Comparison of ENCODE assay signal across 10 mouse cellular contexts in genomic region chr16:92632115-92632763, GRCm38 (mm10).
DNase-seq lines count a peak whose midpoint lies in the region; ATAC-seq and TF ChIP-seq lines count a peak whose summit lies in the region.
"Had no signal": no experiment of that assay in that cellular context is flagged by ENCODE, and none has a peak within 500 bp of the region (broad histone marks: within the 10 kb centered on the region; RNA-seq: fewer than 3 reads in every experiment).

No protein-coding gene starts in this region.

- peak overlapping the region; percentile 41 for H3K9ac ChIP-seq in CH12.LX (ENCODE audit: insufficient read depth, low read depth)
- H3K9ac ChIP-seq in heart, postnatal 0 days (replicated peaks; ENCODE audit: low read depth, low read length): no peak overlapping the region
- H3K9ac ChIP-seq in liver, embryonic 16.5 days (ENCODE audit: low read depth, low read length): no peak overlapping the region
- H3K9ac ChIP-seq: neural tube, embryonic 12.5 days had no signal

- ATAC-seq in heart, postnatal 0 days (ENCODE audit: insufficient read depth, low read depth): peak; percentile 89
- ATAC-seq in liver, embryonic 16.5 days (ENCODE audit: low read depth): 0 out of 2 replicates have a peak, but pooled peaks have one; percentile 16
- ATAC-seq in frontal cortex, adult (ENCODE audit: low TSS enrichment): no peak
- ATAC-seq: forebrain, embryonic 16.5 days had no signal

- TF ChIP-seq RAD21 in CH12.LX (IDR thresholded peaks at IDR 0.05; ENCODE audit: low read depth, low read length): no peak

- 7% methylated on average over 11 of the region's 11 CpGs for WGBS in heart, postnatal 0 days
- 48% methylated on average over 11 of the region's 11 CpGs for WGBS in liver, embryonic 16.5 days (ENCODE audit: insufficient replicate concordance)

- peak overlapping the region; percentile 78 for H3K27ac ChIP-seq in gastrocnemius, adult 2 months
- H3K27ac ChIP-seq in CH12.LX (ENCODE audit: insufficient read depth, low read depth): peak overlapping the region; percentile 70
- H3K27ac ChIP-seq in heart, postnatal 0 days (ENCODE audit: low read depth): no peak overlapping the region
- no peak overlapping the region for H3K27ac ChIP-seq in liver, embryonic 16.5 days (ENCODE audit: low read length)
- H3K27ac ChIP-seq: neural tube, embryonic 12.5 days had no signal

- no peaks in the 10 kb centered on the region for H3K79me2 ChIP-seq in CH12.LX (replicated peaks; ENCODE audit: control insufficient read depth, extremely low read depth, insufficient read depth, poor library complexity, severe bottlenecking)

- H3K27me3 ChIP-seq in CH12.LX (replicated peaks): no peaks in the 10 kb centered on the region
- 0 out of 2 replicates have a peak, but pooled peaks cover 10% of the 10 kb centered on the region for H3K27me3 ChIP-seq in heart, postnatal 0 days (ENCODE audit: control insufficient read depth, insufficient read depth, low read length)
- H3K27me3 ChIP-seq in liver, embryonic 16.5 days (ENCODE audit: control insufficient read depth, insufficient read depth, low read depth, low read length): no peaks in the 10 kb centered on the region
- H3K27me3 ChIP-seq: neural tube, embryonic 12.5 days had no signal

- no peak for TF ChIP-seq CTCF in gastrocnemius, adult 2 months (IDR thresholded peaks at IDR 0.05)
- TF ChIP-seq CTCF in CH12.LX (conservative IDR thresholded peaks at IDR 0.05 in 1 of 2, IDR thresholded peaks at IDR 0.05 in 1 of 2; ENCODE audit: low read depth in 2 of 2, low read length in 2 of 2): no peak
- no peak for TF ChIP-seq CTCF in heart, postnatal 0 days (IDR thresholded peaks at IDR 0.05; ENCODE audit: low read depth)

- peaks cover 0 to 77% of the 10 kb centered on the region in 2 experiments for H3K36me3 ChIP-seq in CH12.LX (replicated peaks in 1 of 2; ENCODE audit: control insufficient read depth in 1 of 2, insufficient read depth in 1 of 2, low read length in 1 of 2)
- H3K36me3 ChIP-seq in heart, postnatal 0 days (replicated peaks; ENCODE audit: control insufficient read depth, insufficient read depth, low read length): no peaks in the 10 kb centered on the region
- H3K36me3 ChIP-seq in liver, embryonic 16.5 days (ENCODE audit: control insufficient read depth, insufficient read depth): no peaks in the 10 kb centered on the region; the same call in 1 of the 2 replicates
- H3K36me3 ChIP-seq: neural tube, embryonic 12.5 days had no signal

- dilution Hi-C loops in CH12.LX (cut with MboI; ENCODE audit: extremely low pct_ligation_motif_present, extremely low pct_unique_long_range_greater_than_20kb, low sequenced_read_pairs): no loop called here

- intact Hi-C loops in gastrocnemius, adult 2 months (cut with DNase I): no loop called here
- intact Hi-C loops in left cerebral cortex, postnatal 36 days (cut with DNase I): no loop called here

- H3K4me1 ChIP-seq in CH12.LX (ENCODE audit: control insufficient read depth in 1 of 2, insufficient read depth in 2 of 2): peaks cover 25 to 51% of the 10 kb centered on the region in 2 experiments
- H3K4me1 ChIP-seq in heart, postnatal 0 days (ENCODE audit: control insufficient read depth, insufficient read depth): 0 out of 2 replicates have a peak, but pooled peaks cover 3% of the 10 kb centered on the region
- H3K4me1 ChIP-seq in liver, embryonic 16.5 days (ENCODE audit: control insufficient read depth, low read depth, low read length): no peaks in the 10 kb centered on the region

- TF ChIP-seq EP300 in CH12.LX (IDR thresholded peaks at IDR 0.05; ENCODE audit: low read length): no peak
- no peak for TF ChIP-seq EP300 in heart, postnatal 0 days (IDR thresholded peaks at IDR 0.05; ENCODE audit: low read depth)

- peak overlapping the region; percentile 73 for H3K4me2 ChIP-seq in CH12.LX (ENCODE audit: insufficient read depth, low read depth, poor library complexity, severe bottlenecking)
- H3K4me2 ChIP-seq in heart, postnatal 0 days (ENCODE audit: low read depth, low read length): peak overlapping the region; percentile 46
- H3K4me2 ChIP-seq in liver, embryonic 16.5 days (ENCODE audit: low read depth, low read length): no peak overlapping the region
- H3K4me2 ChIP-seq: neural tube, embryonic 12.5 days had no signal

- no peaks in the 10 kb centered on the region for H3K9me3 ChIP-seq in CH12.LX (replicated peaks; ENCODE audit: low read length)
- no peaks in the 10 kb centered on the region for H3K9me3 ChIP-seq in heart, postnatal 0 days (replicated peaks; ENCODE audit: control insufficient read depth, low read length)
- H3K9me3 ChIP-seq in liver, embryonic 16.5 days (replicated peaks; ENCODE audit: control insufficient read depth, low read length): no peaks in the 10 kb centered on the region
- H3K9me3 ChIP-seq: neural tube, embryonic 12.5 days had no signal

- peak; percentile 48 for DNase-seq in gastrocnemius, adult 2 months
- no peak for DNase-seq in gastrocnemius, postnatal 25 days
- peak; percentile 42 for DNase-seq in CH12.LX (ENCODE audit: extremely low read depth)
- DNase-seq in heart, postnatal 0 days (ENCODE audit: low spot score): peak; percentile 61
- no peak for DNase-seq in layer of hippocampus, postnatal 14 days (ENCODE audit: low spot score in 2 of 2)
- no peak for DNase-seq in left cerebral cortex, postnatal 36 days (ENCODE audit: low spot score in 2 of 2)

- in situ Hi-C loops in CH12.LX (cut with MboI; ENCODE audit: low pct_ligation_motif_present, low pct_unique_long_range_greater_than_20kb, low sequenced_read_pairs): no loop called here

- H3K4me3 ChIP-seq in gastrocnemius, adult 2 months: peak overlapping the region; percentile 21; the same call in 1 of the 2 replicates
- H3K4me3 ChIP-seq in CH12.LX (replicated peaks in 1 of 3; ENCODE audit: low read depth in 2 of 3, low read length in 2 of 3, poor library complexity in 1 of 3): peak overlapping the region in 1 of 3 experiments; percentile 5
- H3K4me3 ChIP-seq in heart, postnatal 0 days (ENCODE audit: low read depth, low read length): peak overlapping the region; percentile 16
- no peak overlapping the region for H3K4me3 ChIP-seq in liver, embryonic 16.5 days (ENCODE audit: low read depth, low read length)
- H3K4me3 ChIP-seq: neural tube, embryonic 12.5 days had no signal

- no peak; the same call in 1 of the 2 replicates for TF ChIP-seq POLR2A in CH12.LX (IDR thresholded peaks at IDR 0.05; ENCODE audit: low read depth, low read length)

TF ChIP-seq in CH12.LX, 34 proteins besides CTCF, POLR2A, EP300 and RAD21:
- 0 out of 2 replicates have a peak, but pooled peaks have one; percentile 36 for TF ChIP-seq HCFC1 (IDR thresholded peaks at IDR 0.05; ENCODE audit: low read depth, low read length)
- 0 out of 2 replicates have a peak, but pooled peaks have one; percentile 50 for TF ChIP-seq CHD1 (IDR thresholded peaks at IDR 0.05; ENCODE audit: low read depth, low read length)
- TF ChIP-seq ELF1 (IDR thresholded peaks at IDR 0.05; ENCODE audit: low read depth, low read length): peak; percentile 81
- TF ChIP-seq IRF4 (IDR thresholded peaks at IDR 0.05; ENCODE audit: low read depth, low read length): peak; percentile 48
- no peak for TF ChIP-seq TBP (conservative IDR thresholded peaks at IDR 0.05; ENCODE audit: low read depth, low read length)
- TF ChIP-seq MEF2A (IDR thresholded peaks at IDR 0.05; ENCODE audit: borderline replicate concordance, low read depth, low read length): 0 out of 2 replicates have a peak, but pooled peaks have one; percentile 17
- peak; percentile 36; the same call in 1 of the 2 replicates for TF ChIP-seq TCF12 (IDR thresholded peaks at IDR 0.05; ENCODE audit: low read depth, low read length)
- TF ChIP-seq PAX5 (IDR thresholded peaks at IDR 0.05; ENCODE audit: low read length): no peak
- no peak for TF ChIP-seq JUN (IDR thresholded peaks at IDR 0.05; ENCODE audit: insufficient read depth, low read depth, low read length)
- peak; percentile 69; the same call in 1 of the 2 replicates for TF ChIP-seq MXI1 (IDR thresholded peaks at IDR 0.05; ENCODE audit: low read depth, low read length)
- TF ChIP-seq ETS1 (conservative IDR thresholded peaks at IDR 0.05; ENCODE audit: low read depth, low read length): 0 out of 2 replicates have a peak, but pooled peaks have one; percentile 34
- no peak for TF ChIP-seq POLR2AphosphoS2 (IDR thresholded peaks at IDR 0.05; ENCODE audit: low read depth, low read length)
- 0 out of 2 replicates have a peak, but pooled peaks have one; percentile 60 for TF ChIP-seq SIN3A (IDR thresholded peaks at IDR 0.05; ENCODE audit: low read length)
- 0 out of 2 replicates have a peak, but pooled peaks have one; percentile 49 for TF ChIP-seq MAZ (IDR thresholded peaks at IDR 0.05; ENCODE audit: low read depth, low read length)
- TF ChIP-seq NELFE (IDR thresholded peaks at IDR 0.05; ENCODE audit: low read depth, low read length): no peak

Comparison
In these comparisons a context has a peak if more than half of its experiments do, and no peak if none do; other contexts are left out.
1. DNase-seq: peak in gastrocnemius, adult 2 months (single experiment), CH12.LX (single experiment) and heart, postnatal 0 days (single experiment); none in gastrocnemius, postnatal 25 days (single experiment), layer of hippocampus, postnatal 14 days (0 of 2) and left cerebral cortex, postnatal 36 days (0 of 2).
2. H3K27ac ChIP-seq: peak in gastrocnemius, adult 2 months (single experiment) and CH12.LX (single experiment); none in heart, postnatal 0 days (single experiment) and liver, embryonic 16.5 days (single experiment).